Mouse (Mus musculus): Measurements from ENCODE around the gene Fndc1. TPM values are rescaled to one million over a fixed set of nuclear protein-coding genes. Genes with fewer than 3 reads are reported as not detected.

Gene Fndc1
- total RNA-seq, 4 experiments from 2014 or later, result 9.2 to 11.4 (median 10.3) TPM

- no peak for DNase-seq (ENCODE audit: low spot score in 2 of 2)
Measured at GRCm38 (mm10) chr17:7713020-7713419, 114.1 kb downstream of the Fndc1 start.

- no peak for DNase-seq (ENCODE audit: low spot score in 2 of 2)
Measured at GRCm38 (mm10) chr17:7707073-7707472, 120.0 kb downstream of the Fndc1 start.

DNA sequence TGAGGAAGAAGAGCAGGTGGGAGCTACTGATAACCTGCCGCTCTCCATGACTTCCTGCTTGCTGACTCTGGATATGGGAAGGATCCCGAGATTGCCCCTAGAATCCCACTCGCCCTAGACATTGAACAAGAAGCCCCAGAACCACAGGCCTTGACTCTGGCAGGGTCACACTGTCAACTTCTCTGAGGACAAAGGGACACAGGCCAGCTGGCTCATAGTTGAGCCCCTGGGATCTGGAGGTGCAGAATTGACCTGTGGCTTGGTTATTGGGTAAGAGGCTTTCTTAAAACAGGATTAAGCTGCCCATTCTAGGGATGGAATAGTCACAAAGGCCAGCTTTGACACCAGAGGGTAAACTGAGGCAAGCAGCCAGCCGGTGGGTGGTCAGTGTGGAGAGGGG is 136.8 kb downstream of the Fndc1 start:
- DNase-seq (ENCODE audit: low spot score in 2 of 2), result no peak

Small RNA genes lying within 50 kb of the gene (microRNA-seq; reads per million reads assigned to microRNA genes)
- gene Gm25872, result 0 reads per million in 2 experiments

Other genes starting within 250 kb of the Fndc1 start
- gene Tagap, start 98.7 kb upstream of the Fndc1 start, total RNA-seq (2022), result 1 to 10 TPM; 5.4 to 8.0 (median 6.2) TPM
- gene Rsph3a, start 118.3 kb upstream of the Fndc1 start, total RNA-seq (2022), result 10 to 100 TPM; 31.2 to 43.9 (median 38.3) TPM

Data from layer of hippocampus, adult 8-10 months (tissue).